Mouse (Mus musculus) spleen, embryonic (tissue): ENCODE measurements at regions not wholly inside any gene's neighbourhood (a gene's known extent, or its start where the extent isn't known, plus 50 kb on each side); places are given as distances from the start of the nearest gene placed in this dataset.

Experiments used
- CTCF ChIA-PET: fragments of 350-600 bp; sonication (Branson Sonifier 250); formaldehyde crosslinking; loops from one replicate; lab custom pipeline; 2022; lab: Charles Lee

- CTCF ChIA-PET, result no interaction called here
These were observed 810.6 kb upstream of the Gm5150 start for GRCm38 (mm10) chr3:16816814-16817213.

- CTCF ChIA-PET, result no interaction called here
These were observed 809.9 kb upstream of the Gm5150 start for GRCm38 (mm10) chr3:16816101-16816500.

GRCm38 (mm10) chr3:16810878-16811611, 804.8 kb upstream of the Gm5150 start:
- CTCF ChIA-PET, result no interaction called here

- CTCF ChIA-PET, result no interaction called here
These were observed 797.4 kb upstream of the Gm5150 start for GRCm38 (mm10) chr3:16803603-16804002.
